Mouse (Mus musculus): ENCODE data around the gene Arhgap25. TPM values are rescaled to one million over a fixed set of nuclear protein-coding genes. Genes with fewer than 3 reads are reported as not detected.

Arhgap25 gene
- total and polyA plus RNA-seq, 3 experiments = 3.4 to 5.2 TPM; not detected in 1

GRCm38 (mm10) chr6:87412011-87412410 is 121.0 kb downstream of the Arhgap25 start:
- Histone ChIP-seq H3K27ac (ENCODE audit: control insufficient read depth, low read depth, low read length) (no peak overlapping the region), H3K9me3 (replicated peaks; ENCODE audit: insufficient read depth, low read length) (no peaks in the 10 kb centered on the region), H3K79me2 (ENCODE audit: control insufficient read depth, insufficient read depth, low read length, poor library complexity) (no peaks in the 10 kb centered on the region), H3K36me3 (ENCODE audit: control insufficient read depth in 1 of 2, insufficient read depth in 2 of 2, low read length in 2 of 2) (no peaks in the 10 kb centered on the region), H3K9ac (ENCODE audit: control insufficient read depth, low read depth, low read length, poor library complexity, severe bottlenecking) (no peak overlapping the region), H3K4me1 (ENCODE audit: control insufficient read depth in 1 of 2, insufficient read depth in 2 of 2, low read length in 2 of 2) (peaks cover 0 to 8% of the 10 kb centered on the region in 2 experiments; a peak in 2 of 4 replicates), H3K27me3 (ENCODE audit: control insufficient read depth in 1 of 2, insufficient read depth in 2 of 2, low read length in 2 of 2) (peaks cover 3 to 10% of the 10 kb centered on the region in 2 experiments), H3K4me3 (ENCODE audit: control insufficient read depth in 1 of 2, insufficient read depth in 1 of 2, low read depth in 2 of 2, low read length in 2 of 2) (no peak overlapping the region)
- DNase-seq (ENCODE audit: low read depth, low spot score) = no peak
- TF ChIP-seq RCOR1 (IDR thresholded peaks at IDR 0.05; ENCODE audit: low read depth, low read length) (no peak), MYC (IDR thresholded peaks at IDR 0.05; ENCODE audit: low read depth, low read length) (no peak), USF2 (IDR thresholded peaks at IDR 0.05; ENCODE audit: borderline replicate concordance in 1 of 2, insufficient read depth in 1 of 2, low read depth in 1 of 2, low read length in 2 of 2) (no peak), EP300 (IDR thresholded peaks at IDR 0.05; ENCODE audit: low read depth in 1 of 2, low read length in 2 of 2) (no peak), ETS1 (IDR thresholded peaks at IDR 0.05; ENCODE audit: low read depth, low read length) (no peak), ELF1 (IDR thresholded peaks at IDR 0.05; ENCODE audit: low read depth, low read length) (no peak)

Other genes starting within 250 kb of the Arhgap25 start
- gene Antxr1, start 197.4 kb downstream of the Arhgap25 start, total RNA-seq (2012; rRNA removed) = not detected in 2 replicates
- under 1 TPM in 1 of 2 experiments, not detected in 1; 0.10 TPM for gene Antxr1, start 197.4 kb downstream of the Arhgap25 start, polyA plus RNA-seq (2012; ENCODE audit: insufficient read depth in 1 of 2, insufficient read length in 2 of 2, low read depth in 1 of 2, low replicate concordance in 2 of 2, missing spikeins in 1 of 2)
- gene Gkn1, start 182.3 kb downstream of the Arhgap25 start, total RNA-seq (2012; rRNA removed) = not detected in 2 replicates
- not detected for gene Gkn1, start 182.3 kb downstream of the Arhgap25 start, polyA plus RNA-seq (2012; ENCODE audit: insufficient read depth in 1 of 2, insufficient read length in 2 of 2, low read depth in 1 of 2, low replicate concordance in 2 of 2, missing spikeins in 1 of 2)
- not detected in 2 replicates for gene Gkn2, start 159.9 kb downstream of the Arhgap25 start, total RNA-seq (2012; rRNA removed)
- not detected for gene Gkn2, start 159.9 kb downstream of the Arhgap25 start, polyA plus RNA-seq (2012; ENCODE audit: insufficient read depth in 1 of 2, insufficient read length in 2 of 2, low read depth in 1 of 2, low replicate concordance in 2 of 2, missing spikeins in 1 of 2)
- not detected in 2 replicates for gene Gkn3, start 144.3 kb downstream of the Arhgap25 start, total RNA-seq (2012; rRNA removed)
- gene Gkn3, start 144.3 kb downstream of the Arhgap25 start, polyA plus RNA-seq (2012; ENCODE audit: insufficient read depth in 1 of 2, insufficient read length in 2 of 2, low read depth in 1 of 2, low replicate concordance in 2 of 2, missing spikeins in 1 of 2) = under 1 TPM in 1 of 2 experiments, not detected in 1; 0.36 TPM
- not detected in 2 replicates for gene Bmp10, start 104.3 kb downstream of the Arhgap25 start, total RNA-seq (2012; rRNA removed)
- not detected for gene Bmp10, start 104.3 kb downstream of the Arhgap25 start, polyA plus RNA-seq (2012; ENCODE audit: insufficient read depth in 1 of 2, insufficient read length in 2 of 2, low read depth in 1 of 2, low replicate concordance in 2 of 2, missing spikeins in 1 of 2)
- gene Prokr1, start 57.5 kb upstream of the Arhgap25 start, total RNA-seq (2012; rRNA removed) = 1.3 and 1.4 TPM in 2 replicates
- gene Prokr1, start 57.5 kb upstream of the Arhgap25 start, polyA plus RNA-seq (2012; ENCODE audit: insufficient read depth in 1 of 2, insufficient read length in 2 of 2, low read depth in 1 of 2, low replicate concordance in 2 of 2, missing spikeins in 1 of 2) = 1 to 10 TPM in 1 of 2 experiments, not detected in 1; 1.4 TPM
- 12.6 and 14.5 TPM in 2 replicates for gene Aplf, start 138.9 kb upstream of the Arhgap25 start, total RNA-seq (2012; rRNA removed)
- 10 to 100 TPM in 1 of 2 experiments, not detected in 1; 20.3 TPM for gene Aplf, start 138.9 kb upstream of the Arhgap25 start, polyA plus RNA-seq (2012; ENCODE audit: insufficient read depth in 1 of 2, insufficient read length in 2 of 2, low read depth in 1 of 2, low replicate concordance in 2 of 2, missing spikeins in 1 of 2)
- gene Efcc1, start 197.6 kb upstream of the Arhgap25 start, total RNA-seq (2012; rRNA removed) = 0.27 TPM in 1 of 2 replicates, not detected in the other
- gene Efcc1, start 197.6 kb upstream of the Arhgap25 start, polyA plus RNA-seq (2012; ENCODE audit: insufficient read depth in 1 of 2, insufficient read length in 2 of 2, low read depth in 1 of 2, low replicate concordance in 2 of 2, missing spikeins in 1 of 2) = 1 to 10 TPM in 1 of 2 experiments, not detected in 1; 1.2 TPM
- gene Gp9, start 244.8 kb upstream of the Arhgap25 start, total RNA-seq (2012; rRNA removed) = 2.4 and 3.9 TPM in 2 replicates
- gene Gp9, start 244.8 kb upstream of the Arhgap25 start, polyA plus RNA-seq (2012; ENCODE audit: insufficient read depth in 1 of 2, insufficient read length in 2 of 2, low read depth in 1 of 2, low replicate concordance in 2 of 2, missing spikeins in 1 of 2) = 10 to 100 TPM in 1 of 2 experiments, not detected in 1; 11.1 TPM

Measured in MEL (cell line).